Mouse (Mus musculus): ENCODE measurements around the gene Zfp28. TPM values are rescaled to one million over a fixed set of nuclear protein-coding genes. Genes with fewer than 3 reads are reported as not detected.

Zfp28 gene
- 12.3 and 12.8 TPM in 2 replicates for polyA plus RNA-seq (2014; fragmentation: Nextera tagmentation; extraction: Ambion mirVana)

DNA sequence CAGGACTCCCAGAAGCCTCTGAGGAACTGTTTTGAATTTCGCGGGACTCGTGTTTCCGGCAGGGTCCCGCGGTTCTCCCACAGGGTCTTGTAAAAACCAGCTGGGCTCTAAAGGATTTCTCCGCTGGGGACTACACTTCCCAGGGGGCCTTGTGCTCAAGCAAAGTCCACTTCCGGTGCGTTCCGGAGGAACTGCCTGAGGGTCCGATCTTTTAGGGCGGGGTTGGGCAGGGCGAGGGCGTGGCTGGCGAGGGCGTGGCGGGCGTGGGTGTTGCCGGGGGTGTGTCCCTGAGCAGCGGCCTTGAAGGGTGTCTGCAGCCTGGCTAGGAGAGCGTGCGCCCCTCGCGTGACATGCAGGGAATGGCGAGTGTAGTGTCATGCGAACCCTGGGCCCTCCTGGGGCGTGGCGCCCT lies at the start of gene Zfp28:
Gene Zfp28 (plus strand): TSS at position 252 of the 412 bp plus-strand sequence.
- DNase-seq (ENCODE audit: low spot score) (peak; percentile 98), ATAC-seq (replicated peaks; ENCODE audit: low FRiP score) (peak; percentile 96)
- Histone ChIP-seq H3K4me1 (replicated peaks; ENCODE audit: control insufficient read depth, insufficient read depth, low read length) (no peaks in the 10 kb centered on the region; the same call in 1 of the 2 replicates), H3K4me3 (ENCODE audit: low read depth, low read length) (peak within 1 kb of the TSS; percentile 53), H3K27me3 (ENCODE audit: control insufficient read depth, insufficient read depth, low read length) (no peaks in the 10 kb centered on the region), H3K36me3 (ENCODE audit: control insufficient read depth, insufficient read depth, low read length) (no peaks in the 10 kb centered on the region), H3K9me3 (ENCODE audit: control insufficient read depth, low read length) (no peaks in the 10 kb centered on the region), H3K27ac (ENCODE audit: low read depth, low read length) (no peak within 1 kb of the TSS), H3K9ac (ENCODE audit: low read length) (peak within 1 kb of the TSS; percentile 67), H3K4me2 (ENCODE audit: low read depth, low read length, severe bottlenecking) (peak within 1 kb of the TSS; percentile 69)
- 0% methylated on average over 28 of the region's 28 CpGs for WGBS

DNA sequence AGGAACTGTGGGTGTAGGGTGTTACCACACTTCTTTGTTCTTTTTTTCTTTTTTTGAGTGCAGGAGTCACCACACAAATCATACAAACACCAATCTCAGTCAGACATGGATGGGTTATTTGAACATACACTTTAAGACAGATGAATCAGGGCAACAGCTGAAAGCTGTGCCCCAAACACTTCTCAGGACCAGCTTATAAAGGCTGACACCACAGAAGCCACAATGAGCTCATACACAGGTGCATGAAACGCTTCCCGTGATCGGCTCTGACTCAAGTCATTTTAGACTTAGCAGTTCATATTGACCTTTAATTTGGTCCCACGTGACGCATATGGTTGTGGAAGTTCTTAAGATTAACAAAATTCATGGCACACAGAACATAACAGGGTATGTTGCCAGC lies 43.2 kb upstream of the Zfp28 start:
- Histone ChIP-seq H3K27ac (ENCODE audit: low read depth, low read length) (no peak overlapping the region), H3K36me3 (ENCODE audit: control insufficient read depth, insufficient read depth, low read length) (no peaks in the 10 kb centered on the region), H3K9me3 (ENCODE audit: control insufficient read depth, low read length) (no peaks in the 10 kb centered on the region; the same call in 1 of the 2 replicates), H3K27me3 (ENCODE audit: control insufficient read depth, insufficient read depth, low read length) (no peaks in the 10 kb centered on the region), H3K4me1 (replicated peaks; ENCODE audit: control insufficient read depth, insufficient read depth, low read length) (no peaks in the 10 kb centered on the region), H3K4me2 (ENCODE audit: low read depth, low read length, severe bottlenecking) (no peak overlapping the region), H3K9ac (ENCODE audit: low read length) (no peak overlapping the region), H3K4me3 (ENCODE audit: low read depth, low read length) (no peak overlapping the region)
- 87% methylated on average over 5 of the region's 5 CpGs for WGBS
- DNase-seq (ENCODE audit: low spot score) = no peak
- no peak for ATAC-seq (replicated peaks; ENCODE audit: low FRiP score)

DNA sequence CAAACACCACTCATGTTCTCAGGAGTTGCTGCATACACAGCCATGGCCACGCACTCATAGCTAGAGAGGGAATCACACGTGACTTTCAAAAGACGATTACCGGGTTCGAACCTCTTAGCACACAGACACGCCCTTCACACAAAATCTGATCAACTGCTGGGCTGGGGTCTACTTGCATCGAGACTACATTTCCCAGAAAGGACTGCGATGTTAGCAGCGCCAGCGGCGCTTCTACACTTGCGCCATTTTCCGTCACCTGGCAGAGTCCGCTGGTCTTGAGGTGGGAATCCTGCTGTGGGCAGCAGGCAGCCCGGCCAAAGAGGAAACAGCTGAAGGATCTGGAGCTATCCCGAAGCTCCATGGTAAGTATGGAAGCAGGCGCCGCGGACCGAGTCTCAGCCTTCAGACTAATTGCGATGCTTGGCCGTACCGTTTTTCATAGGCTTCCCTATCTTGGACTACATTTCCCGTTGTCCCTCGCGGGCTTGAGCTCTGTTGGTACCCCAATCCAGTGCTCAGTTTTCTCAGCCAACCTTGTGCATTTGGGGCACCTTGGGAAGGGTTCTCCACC lies 39.5 kb upstream of the Zfp28 start, which contains the start of gene Gm3854:
Gene Gm3854 (plus strand): TSS at position 259 of the 571 bp plus-strand sequence.
- Histone ChIP-seq H3K4me3 (ENCODE audit: low read depth, low read length) (peak within 1 kb of the TSS; percentile 58), H3K9ac (ENCODE audit: low read length) (peak within 1 kb of the TSS; percentile 72), H3K9me3 (ENCODE audit: control insufficient read depth, low read length) (no peaks in the 10 kb centered on the region; the same call in 1 of the 2 replicates), H3K27ac (ENCODE audit: low read depth, low read length) (0 out of 2 replicates have a peak within 1 kb of the TSS, but pooled peaks have one; percentile 34), H3K4me1 (replicated peaks; ENCODE audit: control insufficient read depth, insufficient read depth, low read length) (no peaks in the 10 kb centered on the region), H3K36me3 (ENCODE audit: control insufficient read depth, insufficient read depth, low read length) (no peaks in the 10 kb centered on the region), H3K27me3 (ENCODE audit: control insufficient read depth, insufficient read depth, low read length) (no peaks in the 10 kb centered on the region), H3K4me2 (ENCODE audit: low read depth, low read length, severe bottlenecking) (peak within 1 kb of the TSS; percentile 46)
- WGBS = under 1% methylated on average over 26 of the region's 26 CpGs
- DNase-seq (ENCODE audit: low spot score) (peak; percentile 85), ATAC-seq (replicated peaks; ENCODE audit: low FRiP score) (peak; percentile 94)

DNA sequence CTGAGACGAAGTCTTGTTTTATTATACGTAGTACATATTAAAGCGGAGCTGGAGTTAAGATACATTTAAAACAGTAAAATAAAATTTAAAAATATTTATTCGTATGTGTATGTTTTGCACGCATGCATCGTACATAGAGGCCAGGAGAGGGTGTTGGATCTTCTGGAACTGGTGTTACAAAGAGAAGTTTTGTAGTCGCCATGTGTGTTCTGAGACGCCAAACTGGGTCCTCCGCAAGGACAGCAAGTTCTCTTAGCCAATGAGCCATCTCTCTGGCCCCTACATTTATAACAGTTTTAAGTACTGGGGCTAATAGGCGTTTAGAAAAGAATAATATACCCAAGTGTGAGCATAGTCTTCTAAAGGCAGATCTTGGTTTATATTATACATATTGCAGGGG lies 39.0 kb upstream of the Zfp28 start:
- no peaks in the 10 kb centered on the region for H3K4me1 ChIP-seq (replicated peaks; ENCODE audit: control insufficient read depth, insufficient read depth, low read length)
- peak overlapping the region; percentile 46 for H3K4me2 ChIP-seq (ENCODE audit: low read depth, low read length, severe bottlenecking)
- ATAC-seq (replicated peaks; ENCODE audit: low FRiP score) (peak; percentile 39), DNase-seq (ENCODE audit: low spot score) (no peak)
- no peak overlapping the region; the same call in 1 of the 2 replicates for H3K9ac ChIP-seq (ENCODE audit: low read length)
- no peaks in the 10 kb centered on the region; the same call in 1 of the 2 replicates for H3K9me3 ChIP-seq (ENCODE audit: control insufficient read depth, low read length)
- peak overlapping the region; percentile 58 for H3K4me3 ChIP-seq (ENCODE audit: low read depth, low read length)
- 38% methylated on average over 10 of the region's 10 CpGs for WGBS
- no peaks in the 10 kb centered on the region for H3K36me3 ChIP-seq (ENCODE audit: control insufficient read depth, insufficient read depth, low read length)
- H3K27me3 ChIP-seq (ENCODE audit: control insufficient read depth, insufficient read depth, low read length) = no peaks in the 10 kb centered on the region
- H3K27ac ChIP-seq (ENCODE audit: low read depth, low read length) = no peak overlapping the region

DNA sequence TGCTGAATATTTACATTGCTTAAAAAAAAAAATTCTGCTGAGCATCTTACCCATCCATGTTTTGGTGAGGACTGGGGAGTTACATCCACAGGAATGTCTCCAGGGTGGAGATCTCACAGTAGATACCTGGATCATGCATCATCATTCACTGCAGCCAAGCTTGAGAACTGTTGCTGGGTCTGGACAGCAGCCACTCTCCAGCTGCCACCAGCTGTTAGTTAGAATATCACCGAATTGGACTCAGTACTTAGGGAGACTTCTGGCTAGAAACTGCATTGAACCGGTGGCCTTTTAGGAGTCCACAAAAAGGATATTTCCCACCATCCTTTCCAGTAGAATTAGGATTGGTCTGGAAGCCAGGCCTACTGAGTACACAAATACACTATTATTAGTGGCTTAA lies 25.0 kb upstream of the Zfp28 start:
- H3K4me3 ChIP-seq (ENCODE audit: low read depth, low read length) = no peak overlapping the region
- no peaks in the 10 kb centered on the region for H3K27me3 ChIP-seq (ENCODE audit: control insufficient read depth, insufficient read depth, low read length)
- no peak overlapping the region for H3K27ac ChIP-seq (ENCODE audit: low read depth, low read length)
- H3K9ac ChIP-seq (ENCODE audit: low read length) = no peak overlapping the region
- ATAC-seq (replicated peaks; ENCODE audit: low FRiP score) (no peak), DNase-seq (ENCODE audit: low spot score) (no peak)
- no peaks in the 10 kb centered on the region for H3K4me1 ChIP-seq (replicated peaks; ENCODE audit: control insufficient read depth, insufficient read depth, low read length)
- H3K4me2 ChIP-seq (ENCODE audit: low read depth, low read length, severe bottlenecking) = no peak overlapping the region
- 75% methylated on average over 2 of the region's 2 CpGs for WGBS
- no peaks in the 10 kb centered on the region for H3K36me3 ChIP-seq (ENCODE audit: control insufficient read depth, insufficient read depth, low read length)
- no peaks in the 10 kb centered on the region for H3K9me3 ChIP-seq (ENCODE audit: control insufficient read depth, low read length)

DNA sequence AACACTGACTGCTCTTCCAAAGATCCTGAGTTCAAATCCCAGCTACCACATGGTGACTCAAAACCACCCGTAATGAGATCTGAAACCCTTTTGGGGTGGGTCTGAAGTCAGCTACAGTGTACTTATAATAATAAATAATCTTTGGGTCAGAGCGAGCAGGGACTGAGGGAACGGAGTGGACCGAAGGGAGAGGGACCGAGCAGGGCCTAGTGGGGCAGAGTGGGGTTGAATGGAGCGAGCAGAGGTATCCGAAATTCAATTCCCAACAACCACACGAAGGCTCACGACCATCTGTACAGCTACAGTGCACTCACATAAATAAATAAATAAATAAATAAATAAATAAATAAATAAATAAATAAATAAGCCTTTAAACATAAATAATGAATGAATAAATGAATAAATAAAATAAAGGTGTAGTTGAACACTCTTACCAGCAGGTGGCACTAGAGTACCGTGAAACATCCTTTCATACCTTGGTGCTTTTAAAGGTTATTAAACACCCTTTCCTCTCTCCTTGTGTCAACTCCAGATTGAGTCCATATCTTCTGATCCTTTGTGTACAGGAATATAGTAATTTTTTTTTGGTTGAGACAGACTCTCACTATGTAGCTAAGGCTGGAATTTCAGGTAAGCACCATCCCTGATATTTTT lies 24.0 kb upstream of the Zfp28 start:
- H3K27me3 ChIP-seq (ENCODE audit: control insufficient read depth, insufficient read depth, low read length) = no peaks in the 10 kb centered on the region
- no peak overlapping the region for H3K27ac ChIP-seq (ENCODE audit: low read depth, low read length)
- H3K36me3 ChIP-seq (ENCODE audit: control insufficient read depth, insufficient read depth, low read length) = no peaks in the 10 kb centered on the region
- no peak overlapping the region for H3K4me2 ChIP-seq (ENCODE audit: low read depth, low read length, severe bottlenecking)
- H3K4me3 ChIP-seq (ENCODE audit: low read depth, low read length) = no peak overlapping the region
- no peak for ATAC-seq (replicated peaks; ENCODE audit: low FRiP score)
- H3K9me3 ChIP-seq (ENCODE audit: control insufficient read depth, low read length) = no peaks in the 10 kb centered on the region
- 50% methylated on average over 10 of the region's 10 CpGs for WGBS
- 0 out of 2 replicates have a peak, but pooled peaks cover 5% of the 10 kb centered on the region for H3K4me1 ChIP-seq (replicated peaks; ENCODE audit: control insufficient read depth, insufficient read depth, low read length)
- DNase-seq (ENCODE audit: low spot score) = no peak
- no peak overlapping the region for H3K9ac ChIP-seq (ENCODE audit: low read length)

DNA sequence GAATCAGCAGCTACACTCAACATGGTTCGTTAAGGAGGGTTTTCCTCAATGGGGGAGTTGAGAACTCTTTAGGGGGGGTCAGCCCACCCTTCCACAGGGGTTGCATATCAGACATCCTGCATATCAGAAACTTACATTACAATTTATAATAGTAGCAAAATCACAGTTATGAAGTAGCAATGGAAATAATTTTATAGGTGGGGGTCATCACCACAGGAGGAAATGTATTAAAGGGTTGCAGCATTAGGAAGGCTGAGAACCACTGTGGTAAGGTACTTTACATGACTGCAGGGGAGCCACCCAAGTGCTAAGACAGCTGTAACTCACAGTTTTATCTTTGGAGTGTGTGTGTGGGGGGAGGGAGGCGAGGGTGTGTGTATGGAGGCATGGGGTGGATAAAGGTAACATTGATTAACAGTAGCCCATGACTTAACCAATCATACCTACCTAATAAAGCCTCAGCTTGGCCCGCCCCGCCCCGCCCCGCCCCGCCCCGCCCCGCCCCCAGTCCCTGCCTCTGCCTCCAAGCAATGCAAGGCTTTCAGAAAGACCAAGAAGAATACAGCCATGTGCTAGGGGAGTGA lies 22.5 kb upstream of the Zfp28 start:
- DNase-seq (ENCODE audit: low spot score) (peak; percentile 51), ATAC-seq (replicated peaks; ENCODE audit: low FRiP score) (no peak)
- H3K9me3 ChIP-seq (ENCODE audit: control insufficient read depth, low read length) = no peaks in the 10 kb centered on the region
- no peaks in the 10 kb centered on the region for H3K27me3 ChIP-seq (ENCODE audit: control insufficient read depth, insufficient read depth, low read length)
- H3K4me2 ChIP-seq (ENCODE audit: low read depth, low read length, severe bottlenecking) = no peak overlapping the region
- no peak overlapping the region for H3K4me3 ChIP-seq (ENCODE audit: low read depth, low read length)
- H3K36me3 ChIP-seq (ENCODE audit: control insufficient read depth, insufficient read depth, low read length) = no peaks in the 10 kb centered on the region
- 0 out of 2 replicates have a peak, but pooled peaks cover 5% of the 10 kb centered on the region for H3K4me1 ChIP-seq (replicated peaks; ENCODE audit: control insufficient read depth, insufficient read depth, low read length)
- whole genome bisulfite sequencing = 16% methylated on average over 9 of the region's 9 CpGs
- no peak overlapping the region for H3K27ac ChIP-seq (ENCODE audit: low read depth, low read length)
- H3K9ac ChIP-seq (ENCODE audit: low read length) = no peak overlapping the region

DNA sequence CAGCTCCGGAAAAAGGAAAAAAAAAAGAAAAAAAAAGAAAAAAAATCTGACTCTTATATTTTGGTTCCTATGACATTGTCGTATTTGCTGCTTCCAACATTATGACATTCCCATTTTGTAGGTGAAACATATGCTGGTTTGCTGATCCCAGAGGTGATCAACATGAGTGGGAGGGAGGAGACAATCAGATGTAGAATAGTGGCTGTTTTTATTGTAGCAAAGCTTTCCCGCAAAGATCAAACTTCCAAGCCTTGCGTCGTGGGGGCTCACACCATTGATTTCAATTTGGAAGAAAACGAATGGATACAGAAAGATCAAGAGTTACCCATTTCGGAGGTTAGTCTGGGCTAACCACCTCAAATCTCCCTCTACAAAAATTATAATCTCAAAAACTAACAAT lies 21.3 kb upstream of the Zfp28 start:
- Histone ChIP-seq H3K9ac (ENCODE audit: low read length) (peak overlapping the region; percentile 58), H3K4me2 (ENCODE audit: low read depth, low read length, severe bottlenecking) (peak overlapping the region; percentile 61), H3K27ac (ENCODE audit: low read depth, low read length) (peak overlapping the region; percentile 87), H3K9me3 (ENCODE audit: control insufficient read depth, low read length) (no peaks in the 10 kb centered on the region), H3K4me1 (replicated peaks; ENCODE audit: control insufficient read depth, insufficient read depth, low read length) (0 out of 2 replicates have a peak, but pooled peaks cover 5% of the 10 kb centered on the region), H3K27me3 (ENCODE audit: control insufficient read depth, insufficient read depth, low read length) (no peaks in the 10 kb centered on the region), H3K4me3 (ENCODE audit: low read depth, low read length) (peak overlapping the region; percentile 32), H3K36me3 (ENCODE audit: control insufficient read depth, insufficient read depth, low read length) (no peaks in the 10 kb centered on the region)
- WGBS = 25% methylated on average over 7 of the region's 7 CpGs
- no peak for DNase-seq (ENCODE audit: low spot score)
- no peak for ATAC-seq (replicated peaks; ENCODE audit: low FRiP score)

All from forebrain, embryonic 11.5 days (tissue).